Mouse (Mus musculus) cortical plate, adult 2 months (tissue): ENCODE data around the gene Sidt1.

Experiments
- CTCF ChIP-seq: fragments of 200-500 bp; IDR thresholded peaks from 2 replicates; pipeline ENCODE4 v1.5.1; 2011; ENCODE audit warnings: mild to moderate bottlenecking, control low read depth, low read length; ENCODE audit not compliant: insufficient read depth; ENCODE audit errors: extremely low read depth
- POLR2A ChIP-seq: fragments of 200-500 bp; IDR thresholded peaks from 2 replicates; pipeline ENCODE4 v1.6.1; 2011; ENCODE audit warnings: mild to moderate bottlenecking, low read length, control low read depth; ENCODE audit not compliant: insufficient read depth; ENCODE audit errors: extremely low read depth

- no peak for TF ChIP-seq CTCF
- TF ChIP-seq POLR2A, result no peak
Measured at GRCm38 (mm10) chr16:44282036-44282435, 51.0 kb downstream of the Sidt1 start.
